Mouse (Mus musculus): ENCODE measurements around the gene Pigu. TPM values are rescaled to one million over a fixed set of nuclear protein-coding genes. Genes with fewer than 3 reads are reported as not detected.

Gene Pigu
- polyA plus RNA-seq, 1 experiment from 2014 or later = 30.7 TPM

- DNase-seq (ENCODE audit: low spot score) = peak; percentile 19
Measured at GRCm38 (mm10) chr2:155237276-155237675, 120.0 kb downstream of the Pigu start.

- peak; percentile 95 for DNase-seq (ENCODE audit: low spot score)
Measured at GRCm38 (mm10) chr2:155236362-155236992, 120.8 kb downstream of the Pigu start, which contains the start of gene Dynlrb1. TSS of gene Dynlrb1 (plus strand) at chr2:155236533.

- DNase-seq (ENCODE audit: low spot score) = no peak
Measured at GRCm38 (mm10) chr2:155235746-155236361, 121.4 kb downstream of the Pigu start.

MicroRNA genes within 50 kb of the gene (microRNA counts, 519-probe panel; counts per million panel counts)
- 473 counts per million, percentile 71 among the panel's probes with 10 or more counts for microRNA mmu-miR-695

Small RNAs within 50 kb of the gene (microRNA-seq; reads per million reads assigned to microRNA genes)
- not detected for gene Mir695 (ENCODE audit: borderline number of aligned reads)

Other genes starting within 250 kb of the Pigu start
- 30.8 and 36.7 TPM in 2 replicates for gene Itch, start 223.9 kb downstream of the Pigu start, polyA plus RNA-seq (2015; fragmentation: Nextera tagmentation; extraction: Ambion mirVana)
- 410 and 468 TPM in 2 replicates for gene Dynlrb1, start 120.9 kb downstream of the Pigu start, polyA plus RNA-seq (2015; fragmentation: Nextera tagmentation; extraction: Ambion mirVana)
- 74.0 and 84.3 TPM in 2 replicates for gene Map1lc3a, start 81.1 kb downstream of the Pigu start, polyA plus RNA-seq (2015; fragmentation: Nextera tagmentation; extraction: Ambion mirVana)
- gene Trp53inp2, start 23.6 kb upstream of the Pigu start, polyA plus RNA-seq (2015; fragmentation: Nextera tagmentation; extraction: Ambion mirVana) = 6.9 and 9.6 TPM in 2 replicates
- 14.9 and 17.7 TPM in 2 replicates for gene Ncoa6, start 116.5 kb upstream of the Pigu start, polyA plus RNA-seq (2015; fragmentation: Nextera tagmentation; extraction: Ambion mirVana)
- gene Acss2, start 160.5 kb upstream of the Pigu start, polyA plus RNA-seq (2015; fragmentation: Nextera tagmentation; extraction: Ambion mirVana) = 29.8 and 35.7 TPM in 2 replicates
- gene Ggt7, start 160.8 kb upstream of the Pigu start, polyA plus RNA-seq (2015; fragmentation: Nextera tagmentation; extraction: Ambion mirVana) = 2.8 and 3.6 TPM in 2 replicates
- gene Gss, start 235.4 kb upstream of the Pigu start, polyA plus RNA-seq (2015; fragmentation: Nextera tagmentation; extraction: Ambion mirVana) = 29.4 and 33.8 TPM in 2 replicates